Mouse (Mus musculus) heart, postnatal 0 days (tissue): ENCODE measurements at regions not wholly inside any gene's neighbourhood (a gene's known extent, or its start where the extent isn't known, plus 50 kb on each side); places are given as distances from the start of the nearest gene placed in this dataset.

ENCODE experiments used
- CTCF ChIP-seq: IDR thresholded peaks from 2 replicates; pipeline ENCODE4 v1.5.1; 2016; ENCODE audit warnings: antibody characterized with exemption, control low read depth, low read depth
- EP300 ChIP-seq: IDR thresholded peaks from 2 replicates; pipeline ENCODE4 v1.6.1; 2016; ENCODE audit warnings: antibody characterized with exemption, low read depth

DNA sequence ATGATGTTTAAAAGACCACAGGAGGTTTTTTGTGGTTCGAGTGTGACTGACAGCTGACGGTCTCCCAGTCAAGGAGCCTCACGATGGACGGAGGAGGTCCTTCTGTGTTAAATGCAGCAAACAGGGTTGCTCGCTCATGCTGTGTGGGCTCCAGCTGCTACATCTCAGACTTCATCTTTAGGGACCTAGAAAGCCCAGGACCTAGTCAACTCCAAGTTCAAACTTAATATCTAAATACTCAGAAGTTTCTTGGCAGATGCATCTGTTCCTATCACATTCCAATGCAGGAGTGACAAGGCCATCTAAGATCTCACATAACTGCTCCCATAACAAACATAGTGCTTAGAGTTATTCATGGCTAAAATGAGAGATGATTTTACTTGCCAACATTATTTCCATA is 111.7 kb upstream of the Sem1 start:
- no peak for TF ChIP-seq CTCF
- TF ChIP-seq EP300 = no peak
